ENCODE assay signal across 8 mouse cellular contexts in the genomic region with DNA sequence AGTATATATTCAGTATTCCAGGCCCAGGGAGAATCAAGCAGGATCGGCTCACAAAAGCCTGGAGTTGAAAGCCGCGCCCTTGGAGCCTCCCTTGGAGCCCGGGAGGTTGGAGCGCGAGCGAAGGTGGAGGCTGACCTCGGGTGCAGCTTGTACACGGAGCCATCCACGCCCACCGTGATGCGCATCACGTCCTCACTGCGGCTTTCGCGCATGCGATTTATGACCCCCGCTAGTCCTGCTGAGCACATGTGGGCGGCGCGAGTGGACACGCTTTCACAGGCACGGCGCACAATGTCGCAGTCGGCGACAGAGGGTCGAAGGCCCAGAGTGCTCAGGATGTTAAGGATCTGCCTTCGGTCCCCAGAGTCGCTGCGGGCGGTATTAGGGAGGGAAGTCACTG. TPM values are rescaled to one million over a fixed set of nuclear protein-coding genes. Genes with fewer than 3 reads are reported as not detected.
DNase-seq lines count a peak whose midpoint lies in the region; ATAC-seq and TF ChIP-seq lines count a peak whose summit lies in the region.

No protein-coding gene starts in this region.

- H3K9ac ChIP-seq in forebrain, postnatal 0 days, result peak overlapping the region; percentile 62
- peak overlapping the region; percentile 68 for H3K9ac ChIP-seq in midbrain, embryonic 11.5 days (ENCODE audit: low read length)
- H3K9ac ChIP-seq in stomach, postnatal 0 days (ENCODE audit: low read length), result peak overlapping the region; percentile 45

- no peaks in the 10 kb centered on the region for H3K27me3 ChIP-seq in forebrain, postnatal 0 days (ENCODE audit: insufficient read depth, low read length)
- H3K27me3 ChIP-seq in midbrain, embryonic 11.5 days (ENCODE audit: control insufficient read depth, insufficient read depth, low read length), result no peaks in the 10 kb centered on the region; the same call in 1 of the 2 replicates
- H3K27me3 ChIP-seq in stomach, postnatal 0 days (ENCODE audit: control insufficient read depth, insufficient read depth, low read length), result no peaks in the 10 kb centered on the region

- H3K4me1 ChIP-seq in forebrain, postnatal 0 days (ENCODE audit: insufficient read depth), result peaks cover 15% of the 10 kb centered on the region
- H3K4me1 ChIP-seq in midbrain, embryonic 11.5 days (ENCODE audit: control insufficient read depth, insufficient read depth, low read length), result peaks cover 25% of the 10 kb centered on the region
- H3K4me1 ChIP-seq in stomach, postnatal 0 days (replicated peaks; ENCODE audit: control insufficient read depth, insufficient read depth), result peaks cover 8% of the 10 kb centered on the region; the same call in 1 of the 2 replicates

- peak overlapping the region; percentile 60 for H3K4me2 ChIP-seq in forebrain, postnatal 0 days (ENCODE audit: low read depth)
- H3K4me2 ChIP-seq in midbrain, embryonic 11.5 days, result peak overlapping the region; percentile 73
- peak overlapping the region; percentile 62 for H3K4me2 ChIP-seq in stomach, postnatal 0 days (replicated peaks; ENCODE audit: low read depth)

- H3K36me3 ChIP-seq in forebrain, postnatal 0 days (ENCODE audit: insufficient read depth), result no peaks in the 10 kb centered on the region
- no peaks in the 10 kb centered on the region for H3K36me3 ChIP-seq in midbrain, embryonic 11.5 days (ENCODE audit: control insufficient read depth, insufficient read depth, low read length)
- H3K36me3 ChIP-seq in stomach, postnatal 0 days (ENCODE audit: control insufficient read depth, insufficient read depth, low read length), result no peaks in the 10 kb centered on the region

- H3K4me3 ChIP-seq in forebrain, postnatal 0 days (ENCODE audit: low read depth, low read length), result peak overlapping the region; percentile 32
- peak overlapping the region; percentile 34 for H3K4me3 ChIP-seq in midbrain, embryonic 11.5 days (ENCODE audit: low read depth, low read length)
- peak overlapping the region; percentile 30 for H3K4me3 ChIP-seq in stomach, postnatal 0 days (ENCODE audit: low read depth, low read length)

- peak overlapping the region; percentile 75 for H3K27ac ChIP-seq in forebrain, postnatal 0 days (ENCODE audit: low read depth, low read length)
- no peak overlapping the region; the same call in 1 of the 2 replicates for H3K27ac ChIP-seq in midbrain, embryonic 11.5 days (ENCODE audit: low read depth, low read length)
- H3K27ac ChIP-seq in stomach, postnatal 0 days (replicated peaks), result peak overlapping the region; percentile 61; the same call in 1 of the 2 replicates

- ATAC-seq in forebrain, postnatal 0 days, result peak; percentile 91
- peak; percentile 78 for ATAC-seq in midbrain, embryonic 11.5 days (ENCODE audit: low FRiP score)
- peak; percentile 76 for ATAC-seq in stomach, postnatal 0 days (ENCODE audit: low FRiP score, low TSS enrichment)
- no peak for ATAC-seq in inflammation-experienced regulatory T-cells, adult 6 months

- 1% methylated on average over 32 of the region's 32 CpGs for WGBS in forebrain, postnatal 0 days
- WGBS in midbrain, embryonic 11.5 days, result under 1% methylated on average over 32 of the region's 32 CpGs
- 2% methylated on average over 32 of the region's 32 CpGs for WGBS in stomach, postnatal 0 days

- DNase-seq in layer of hippocampus, postnatal 10 days (ENCODE audit: low spot score in 2 of 2), result peak; percentile 44 to 47
- DNase-seq in layer of hippocampus, postnatal 25 days (ENCODE audit: extremely low spot score in 1 of 2, low spot score in 1 of 2), result no peak
- peak; percentile 74 to 75 for DNase-seq in cerebellum, postnatal 14 days
- peak; percentile 91 for DNase-seq in forebrain, postnatal 0 days
- DNase-seq in kidney, postnatal 36 days, result peak; percentile 21 to 45
- DNase-seq in midbrain, embryonic 11.5 days (ENCODE audit: low spot score, missing footprints), result peak; percentile 96
- DNase-seq in stomach, postnatal 0 days (ENCODE audit: low spot score), result peak; percentile 85

- TF ChIP-seq CTCF in forebrain, postnatal 0 days (IDR thresholded peaks at IDR 0.05; ENCODE audit: low read depth), result no peak
- TF ChIP-seq CTCF in stomach, postnatal 0 days (IDR thresholded peaks at IDR 0.05; ENCODE audit: low read depth), result no peak

- no peak for TF ChIP-seq EP300 in stomach, postnatal 0 days (optimal IDR thresholded peaks at IDR 0.05)

- no peaks in the 10 kb centered on the region for H3K9me3 ChIP-seq in forebrain, postnatal 0 days (ENCODE audit: low read length)
- H3K9me3 ChIP-seq in midbrain, embryonic 11.5 days (ENCODE audit: control insufficient read depth, low read length), result no peaks in the 10 kb centered on the region
- no peaks in the 10 kb centered on the region for H3K9me3 ChIP-seq in stomach, postnatal 0 days (ENCODE audit: control insufficient read depth, low read length)

RNA-seq across cellular contexts. Expression of gene Myl7, which starts 3.4 kb away (rescaled TPM):
- total RNA-seq in layer of hippocampus, postnatal 10 days (2021), result not detected
- not detected for total RNA-seq in layer of hippocampus, postnatal 25 days (2021)
- not detected in 2 replicates for total RNA-seq in forebrain, postnatal 0 days (2014; rRNA removed)
- polyA plus RNA-seq in forebrain, postnatal 0 days (2015; fragmentation: Nextera tagmentation; extraction: Ambion mirVana), result not detected in 2 replicates
- polyA plus RNA-seq in midbrain, embryonic 11.5 days (2014; fragmentation: Nextera tagmentation; extraction: Ambion mirVana), result 0.59 and 0.92 TPM in 2 replicates
- 147 and 150 TPM in 2 replicates for polyA plus RNA-seq in stomach, postnatal 0 days (2015; fragmentation: Nextera tagmentation; extraction: Ambion mirVana)
- polyA plus RNA-seq in inflammation-experienced regulatory T-cells, adult 6 months (2017; shearing (Covaris generic)), result not detected

RNA-seq across cellular contexts. Expression of gene Pold2, which starts 23.9 kb away (rescaled TPM):
- 10 to 100 TPM; 21.5 to 32.3 TPM for total RNA-seq in layer of hippocampus, postnatal 10 days (2021)
- 10 to 100 TPM; 21.2 to 21.9 TPM for total RNA-seq in layer of hippocampus, postnatal 25 days (2021)
- total RNA-seq in forebrain, postnatal 0 days (2014; rRNA removed), result 20.4 and 29.0 TPM in 2 replicates
- polyA plus RNA-seq in forebrain, postnatal 0 days (2015; fragmentation: Nextera tagmentation; extraction: Ambion mirVana), result 48.0 and 51.3 TPM in 2 replicates
- polyA plus RNA-seq in midbrain, embryonic 11.5 days (2014; fragmentation: Nextera tagmentation; extraction: Ambion mirVana), result 83.8 and 97.4 TPM in 2 replicates
- polyA plus RNA-seq in stomach, postnatal 0 days (2015; fragmentation: Nextera tagmentation; extraction: Ambion mirVana), result 49.3 and 51.1 TPM in 2 replicates
- polyA plus RNA-seq in inflammation-experienced regulatory T-cells, adult 6 months (2017; shearing (Covaris generic)), result 10 to 100 TPM; 22.6 to 33.0 (median 30.2) TPM

RNA-seq across cellular contexts. Expression of gene Aebp1, which starts 40.2 kb away (rescaled TPM):
- total RNA-seq in layer of hippocampus, postnatal 10 days (2021), result 10 to 100 TPM; 13.0 to 16.0 TPM
- 1 to 10 TPM; 6.0 to 6.1 TPM for total RNA-seq in layer of hippocampus, postnatal 25 days (2021)
- total RNA-seq in forebrain, postnatal 0 days (2014; rRNA removed), result 9.8 and 14.9 TPM in 2 replicates
- 15.9 and 19.8 TPM in 2 replicates for polyA plus RNA-seq in forebrain, postnatal 0 days (2015; fragmentation: Nextera tagmentation; extraction: Ambion mirVana)
- 15.0 and 15.8 TPM in 2 replicates for polyA plus RNA-seq in midbrain, embryonic 11.5 days (2014; fragmentation: Nextera tagmentation; extraction: Ambion mirVana)
- polyA plus RNA-seq in stomach, postnatal 0 days (2015; fragmentation: Nextera tagmentation; extraction: Ambion mirVana), result 19.6 and 21.9 TPM in 2 replicates
- polyA plus RNA-seq in inflammation-experienced regulatory T-cells, adult 6 months (2017; shearing (Covaris generic)), result under 1 TPM in 2 of 3 experiments, not detected in 1; 0.13 to 0.90 TPM

RNA-seq across cellular contexts. Expression of gene Gck, which starts 47.9 kb away (rescaled TPM):
- 1 to 10 TPM; 3.5 to 3.9 TPM for total RNA-seq in layer of hippocampus, postnatal 10 days (2021)
- total RNA-seq in layer of hippocampus, postnatal 25 days (2021), result 1 to 10 TPM; 1.8 to 3.9 TPM
- 8.6 and 12.9 TPM in 2 replicates for total RNA-seq in forebrain, postnatal 0 days (2014; rRNA removed)
- polyA plus RNA-seq in forebrain, postnatal 0 days (2015; fragmentation: Nextera tagmentation; extraction: Ambion mirVana), result 7.1 and 7.2 TPM in 2 replicates
- 1.5 and 1.8 TPM in 2 replicates for polyA plus RNA-seq in midbrain, embryonic 11.5 days (2014; fragmentation: Nextera tagmentation; extraction: Ambion mirVana)
- 1.9 and 2.0 TPM in 2 replicates for polyA plus RNA-seq in stomach, postnatal 0 days (2015; fragmentation: Nextera tagmentation; extraction: Ambion mirVana)
- polyA plus RNA-seq in inflammation-experienced regulatory T-cells, adult 6 months (2017; shearing (Covaris generic)), result not detected

RNA-seq across cellular contexts. Expression of gene Ykt6, which starts 53.5 kb away (rescaled TPM):
- 100 to 1,000 TPM; 108 TPM for total RNA-seq in layer of hippocampus, postnatal 10 days (2021)
- 10 to 100 TPM; 70.2 to 73.0 TPM for total RNA-seq in layer of hippocampus, postnatal 25 days (2021)
- 181 and 195 TPM in 2 replicates for total RNA-seq in forebrain, postnatal 0 days (2014; rRNA removed)
- 101 and 102 TPM in 2 replicates for polyA plus RNA-seq in forebrain, postnatal 0 days (2015; fragmentation: Nextera tagmentation; extraction: Ambion mirVana)
- polyA plus RNA-seq in midbrain, embryonic 11.5 days (2014; fragmentation: Nextera tagmentation; extraction: Ambion mirVana), result 27.2 and 29.4 TPM in 2 replicates
- polyA plus RNA-seq in stomach, postnatal 0 days (2015; fragmentation: Nextera tagmentation; extraction: Ambion mirVana), result 47.0 and 47.7 TPM in 2 replicates
- polyA plus RNA-seq in inflammation-experienced regulatory T-cells, adult 6 months (2017; shearing (Covaris generic)), result 10 to 100 TPM; 26.3 to 31.4 (median 27.1) TPM

Comparison
In these comparisons a context has a peak if more than half of its experiments do, and no peak if none do; other contexts are left out.
1. DNase-seq: peak in layer of hippocampus, postnatal 10 days (2 of 2), cerebellum, postnatal 14 days (2 of 2), forebrain, postnatal 0 days (single experiment), kidney, postnatal 36 days (2 of 2), midbrain, embryonic 11.5 days (single experiment) and stomach, postnatal 0 days (single experiment); none in layer of hippocampus, postnatal 25 days (0 of 2).
2. RNA of gene Myl7, which starts 3.4 kb away (polyA plus RNA-seq): 147 to 150 TPM in stomach, postnatal 0 days; 0.59 to 0.92 TPM in midbrain, embryonic 11.5 days, not detected in forebrain, postnatal 0 days and not detected in inflammation-experienced regulatory T-cells, adult 6 months; every median in the first group is over 10 times any median in the second.
3. Peak in every context shown above with its lines, with median percentiles within 50 percentile points of each other: H3K4me2 ChIP-seq, H3K4me3 ChIP-seq and H3K9ac ChIP-seq.